Mouse (Mus musculus) lung, postnatal 25 days (tissue): ENCODE data around the gene Adgrg1.

Experiments
- DNase-seq: peaks from one replicate; pipeline ENCODE4 v3.0.0; 2022; ENCODE audit warnings: low spot score

Gene Adgrg1

GRCm38 (mm10) chr8:94974467-94975165 is at the start of gene Adgrg1:
Adgrg1 (plus strand) TSS chr8:94974751.
- DNase-seq, result peak; percentile 68

GRCm38 (mm10) chr8:94928227-94928626 is 46.3 kb upstream of the Adgrg1 start:
- no peak for DNase-seq

- DNase-seq, result no peak
Measured at GRCm38 (mm10) chr8:94933918-94934317, 40.6 kb upstream of the Adgrg1 start.

GRCm38 (mm10) chr8:94935172-94935571 is 39.4 kb upstream of the Adgrg1 start:
- no peak for DNase-seq

- peak; percentile 52 for DNase-seq
Measured at GRCm38 (mm10) chr8:94942566-94942965, 32.0 kb upstream of the Adgrg1 start.

- DNase-seq, result no peak
Measured at GRCm38 (mm10) chr8:94945185-94945584, 29.4 kb upstream of the Adgrg1 start.

GRCm38 (mm10) chr8:94948421-94948820 is 26.1 kb upstream of the Adgrg1 start:
- DNase-seq, result no peak

- DNase-seq, result no peak
Measured at GRCm38 (mm10) chr8:94949010-94949409, 25.5 kb upstream of the Adgrg1 start.

GRCm38 (mm10) chr8:94950046-94950445 is 24.5 kb upstream of the Adgrg1 start:
- DNase-seq, result peak; percentile 82

- DNase-seq, result no peak
Measured at GRCm38 (mm10) chr8:94950458-94950857, 24.1 kb upstream of the Adgrg1 start.

- DNase-seq, result no peak
Measured at GRCm38 (mm10) chr8:94952086-94952485, 22.5 kb upstream of the Adgrg1 start.

GRCm38 (mm10) chr8:94953624-94954367 is 20.8 kb upstream of the Adgrg1 start:
- no peak for DNase-seq

GRCm38 (mm10) chr8:94954368-94954737 is 20.2 kb upstream of the Adgrg1 start:
- DNase-seq, result peak; percentile 38

- DNase-seq, result peak; percentile 78
Measured at GRCm38 (mm10) chr8:94954921-94955758, 19.4 kb upstream of the Adgrg1 start.

- DNase-seq, result no peak
Measured at GRCm38 (mm10) chr8:94956078-94956574, 18.4 kb upstream of the Adgrg1 start.

GRCm38 (mm10) chr8:94962201-94962600 is 12.3 kb upstream of the Adgrg1 start:
- no peak for DNase-seq

GRCm38 (mm10) chr8:94964828-94965227 is 9.7 kb upstream of the Adgrg1 start:
- DNase-seq, result no peak

- DNase-seq, result peak; percentile 55
Measured at GRCm38 (mm10) chr8:94966578-94966977, 8.0 kb upstream of the Adgrg1 start.

- DNase-seq, result peak; percentile 56
Measured at GRCm38 (mm10) chr8:94967071-94967470, 7.5 kb upstream of the Adgrg1 start.

GRCm38 (mm10) chr8:94967554-94967953 is 7.0 kb upstream of the Adgrg1 start:
- peak; percentile 82 for DNase-seq

- no peak for DNase-seq
Measured at GRCm38 (mm10) chr8:94973270-94973669, 1.3 kb upstream of the Adgrg1 start.

- DNase-seq, result no peak
Measured at GRCm38 (mm10) chr8:94973786-94974185, 765 bp upstream of the Adgrg1 start.
